Mouse (Mus musculus) CH12.LX (cell line): ENCODE measurements around the gene 1190005I06Rik.

ENCODE experiments used
- MXI1 ChIP-seq: IDR thresholded peaks from 2 replicates; pipeline ENCODE4 v1.6.1; 2011; ENCODE audit warnings: mild to moderate bottlenecking, low read depth, low read length, improper control_type of control experiment
- POLR2A ChIP-seq: IDR thresholded peaks from 2 replicates; pipeline ENCODE4 v1.6.1; 2011; ENCODE audit warnings: low read depth, mild to moderate bottlenecking, improper control_type of control experiment, low read length

DNA sequence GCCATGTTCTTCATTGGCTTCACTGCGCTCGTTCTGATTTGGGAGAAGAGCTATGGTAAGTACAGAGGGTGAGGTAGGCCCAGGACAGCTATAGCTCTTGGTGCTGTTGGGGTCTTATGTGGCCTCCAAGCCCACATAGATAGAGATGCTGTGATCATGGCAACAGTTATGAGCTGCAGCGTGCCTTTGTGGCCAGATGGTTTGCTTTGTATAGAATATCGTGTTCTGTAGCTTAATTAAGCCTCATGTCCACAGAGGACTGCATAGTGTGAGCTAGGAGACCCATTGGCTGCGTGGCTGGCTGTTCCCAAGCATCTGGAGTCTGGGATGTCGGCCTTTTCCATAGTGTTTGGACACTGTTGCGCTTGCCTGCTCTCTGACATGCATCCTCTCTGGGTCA is 25.9 kb upstream of the 1190005I06Rik start:
- TF ChIP-seq MXI1: no peak
- TF ChIP-seq POLR2A: no peak
